Mouse (Mus musculus) Patski (cell line): ENCODE data around the gene Slc25a18. TPM values are rescaled to one million over a fixed set of nuclear protein-coding genes. Genes with fewer than 3 reads are reported as not detected.

Experiments
- ATAC-seq: fragments of 100-300 bp; one replicate; pipeline ENCODE4 v1.8.0; 2021
- CTCF ChIA-PET: fragments of 350-600 bp; sonication (Branson Sonifier 250); formaldehyde crosslinking; loops from one replicate; lab custom pipeline; 2022; ENCODE audit warnings: inconsistent platforms; lab: Charles Lee
- POLR2A ChIA-PET: fragments of 350-600 bp; sonication (Branson Sonifier 250); formaldehyde crosslinking; loops from one replicate; lab custom pipeline; 2022; ENCODE audit warnings: antibody characterized with exemption, inconsistent platforms; lab: Charles Lee
- DNase-seq: peaks from one replicate; pipeline ENCODE4 v3.0.0-alpha.2; 2011; ENCODE audit warnings: low read depth, low spot score
- H3K27me3 ChIP-seq: fragments of 371-371 bp; one replicate; pipeline ENCODE4 v1.5.1; 2021
- CTCF ChIP-seq: fragments of 100-300 bp; IDR thresholded peaks from one replicate; pipeline ENCODE4 v1.5.1; 2021
- in situ Hi-C: fragments of 300-500 bp; cut with MboI; formaldehyde crosslinking; loops from 3 replicates; pipeline ENCODE4 v1.11.1; 2018; ENCODE audit warnings: low pct_unique_long_range_greater_than_20kb, mixed read lengths
- polyA plus RNA-seq: library from polyadenylated mRNA; unstranded; gene quantifications from one replicate; pipeline ENCODE4 v1.2.3, GENCODE M21; 2021

Gene Slc25a18
- polyA plus RNA-seq, 1 experiment from 2014 or later, result 0.19 TPM

GRCm38 (mm10) chr6:120820941-120821340 lies 47.6 kb downstream of the Slc25a18 start:
- in situ Hi-C loops, result no loop called here
- DNase-seq, result no peak
- no peaks in the 10 kb centered on the region for H3K27me3 ChIP-seq
- POLR2A ChIA-PET, result no interaction called here
- CTCF ChIA-PET, result interaction anchor here (4.1 kb wide), 1 partner anchor 10 kb away, joined by 10 read pairs; no protein-coding TSS in a partner anchor
- no peak for ATAC-seq
- TF ChIP-seq CTCF, result no peak

GRCm38 (mm10) chr6:120821715-120822114 lies 48.3 kb downstream of the Slc25a18 start:
- ChIA-PET CTCF (interaction anchor here (4.1 kb wide), 1 partner anchor 11 kb away, joined by 10 read pairs; no protein-coding TSS in a partner anchor), POLR2A (no interaction called here)
- peaks cover 2% of the 10 kb centered on the region for H3K27me3 ChIP-seq
- DNase-seq, result no peak
- in situ Hi-C loops, result no loop called here
- ATAC-seq, result no peak
- TF ChIP-seq CTCF, result no peak

- no peak for TF ChIP-seq CTCF
- DNase-seq, result peak; percentile 90
- peaks cover 9% of the 10 kb centered on the region for H3K27me3 ChIP-seq
- peak; percentile 95 for ATAC-seq
- POLR2A ChIA-PET, result interaction anchor here (0.7 kb wide), 2 partner anchors 83 to 125 kb away, joined by 3 to 4 read pairs; no protein-coding TSS in a partner anchor
- in situ Hi-C loops, result no loop called here
- CTCF ChIA-PET, result interaction anchor here (1.2 to 4.1 kb wide), 2 partner anchors 12 to 47 kb away, joined by 4 to 10 read pairs; no protein-coding TSS in a partner anchor
These were observed 49.0 kb downstream of the Slc25a18 start, which contains the start of gene Atp6v1e1 for GRCm38 (mm10) chr6:120822307-120822928. Gene Atp6v1e1 (minus strand): TSS chr6:120822793.

- DNase-seq, result no peak
- peaks cover 12% of the 10 kb centered on the region for H3K27me3 ChIP-seq
- in situ Hi-C loops, result no loop called here
- no peak for ATAC-seq
- POLR2A ChIA-PET, result interaction anchor here (0.5 to 0.7 kb wide), 2 partner anchors 11 to 84 kb away, joined by 3 read pairs; no protein-coding TSS in a partner anchor
- TF ChIP-seq CTCF, result no peak
- CTCF ChIA-PET, result interaction anchor here (1.2 to 4.1 kb wide), 3 partner anchors 9 to 46 kb away, joined by 4 to 10 read pairs (median 4); no protein-coding TSS in a partner anchor
These were observed 49.7 kb downstream of the Slc25a18 start for GRCm38 (mm10) chr6:120822937-120823614.

GRCm38 (mm10) chr6:120830056-120830455 lies 56.7 kb downstream of the Slc25a18 start:
- peaks cover 12% of the 10 kb centered on the region for H3K27me3 ChIP-seq
- ChIA-PET POLR2A (interaction anchor here (0.5 kb wide), 1 partner anchor 117 kb away, joined by 4 read pairs; no protein-coding TSS in a partner anchor), CTCF (no interaction called here)
- in situ Hi-C loops, result no loop called here
- no peak for TF ChIP-seq CTCF
- no peak for ATAC-seq
- no peak for DNase-seq

GRCm38 (mm10) chr6:120830866-120831608 lies 57.7 kb downstream of the Slc25a18 start:
- peaks cover 12% of the 10 kb centered on the region for H3K27me3 ChIP-seq
- DNase-seq (no peak), ATAC-seq (no peak)
- in situ Hi-C loops, result no loop called here
- POLR2A ChIA-PET, result no interaction called here
- TF ChIP-seq CTCF, result no peak
- CTCF ChIA-PET, result no interaction called here

GRCm38 (mm10) chr6:120832097-120832496 lies 58.7 kb downstream of the Slc25a18 start:
- ChIA-PET CTCF (interaction anchor here (1.4 to 1.6 kb wide), 2 partner anchors 9 to 13 kb away, joined by 3 to 4 read pairs; no protein-coding TSS in a partner anchor), POLR2A (no interaction called here)
- in situ Hi-C loops, result no loop called here

GRCm38 (mm10) chr6:120834766-120835321 lies 61.5 kb downstream of the Slc25a18 start:
- DNase-seq (no peak), ATAC-seq (no peak)
- no peaks in the 10 kb centered on the region for H3K27me3 ChIP-seq
- no peak for TF ChIP-seq CTCF
- CTCF ChIA-PET, result no interaction called here
- POLR2A ChIA-PET, result no interaction called here
- in situ Hi-C loops, result no loop called here

More at GRCm38 (mm10) chr6:120832097-120832496, 58.7 kb downstream of the Slc25a18 start:
- ATAC-seq (no peak), DNase-seq (no peak)
- no peak for TF ChIP-seq CTCF
- peaks cover 6% of the 10 kb centered on the region for H3K27me3 ChIP-seq

- ATAC-seq (peak; percentile 86), DNase-seq (peak; percentile 43)
- no peaks in the 10 kb centered on the region for H3K27me3 ChIP-seq
- in situ Hi-C loops, result no loop called here
- ChIA-PET POLR2A (no interaction called here), CTCF (no interaction called here)
- peak; percentile 59 for TF ChIP-seq CTCF
These were observed 62.3 kb downstream of the Slc25a18 start, which contains the start of gene Bcl2l13 for GRCm38 (mm10) chr6:120835474-120836374. Gene Bcl2l13 (plus strand): TSS chr6:120836212.
